ENCODE assay signal across 9 mouse cellular contexts in genomic region chr1:91056416-91056815, GRCm38 (mm10). TPM values are rescaled to one million over a fixed set of nuclear protein-coding genes. Genes with fewer than 3 reads are reported as not detected.
DNase-seq lines count a peak whose midpoint lies in the region; ATAC-seq and TF ChIP-seq lines count a peak whose summit lies in the region.
"Had no signal": no experiment of that assay in that cellular context is flagged by ENCODE, and none has a peak within 500 bp of the region (broad histone marks: within the 10 kb centered on the region; RNA-seq: fewer than 3 reads in every experiment).

No protein-coding gene starts in this region.

- H3K27me3 ChIP-seq in liver, embryonic 13.5 days: peaks cover 20% of the 10 kb centered on the region
- H3K27me3 ChIP-seq in splenic B cell, adult 2 months (ENCODE audit: control insufficient read depth, insufficient read depth, low read length, poor library complexity, severe bottlenecking): no peaks in the 10 kb centered on the region

- 61% methylated on average over 8 of the region's 8 CpGs for WGBS in liver, embryonic 13.5 days (ENCODE audit: insufficient replicate concordance)

- peak overlapping the region; percentile 82 for H3K4me2 ChIP-seq in liver, embryonic 13.5 days

- peak overlapping the region; percentile 27; the same call in 1 of the 2 replicates for H3K9ac ChIP-seq in liver, embryonic 13.5 days

- TF ChIP-seq CTCF in left cerebral cortex, adult 2 months (IDR thresholded peaks at IDR 0.05): no peak

- H3K4me1 ChIP-seq in liver, embryonic 13.5 days (replicated peaks): peaks cover 94% of the 10 kb centered on the region

- peak overlapping the region; percentile 19; the same call in 1 of the 2 replicates for H3K27ac ChIP-seq in left cerebral cortex, adult 2 months
- peak overlapping the region; percentile 75 for H3K27ac ChIP-seq in liver, embryonic 13.5 days

- no peaks in the 10 kb centered on the region for H3K36me3 ChIP-seq in liver, embryonic 13.5 days
- no peaks in the 10 kb centered on the region for H3K36me3 ChIP-seq in splenic B cell, adult 2 months (ENCODE audit: control insufficient read depth, insufficient read depth, low read length, poor library complexity, severe bottlenecking)

- DNase-seq in left cerebral cortex, adult 2 months (ENCODE audit: extremely low spot score in 1 of 2, low spot score in 2 of 2): no peak
- no peak for DNase-seq in left cerebral cortex, postnatal 10 days (ENCODE audit: extremely low spot score in 1 of 2, low spot score in 2 of 2)
- peak; percentile 74 for DNase-seq in adrenal gland, postnatal 14 days
- DNase-seq in liver, embryonic 13.5 days: no peak
- peak; percentile 50 for DNase-seq in splenic B cell, adult 2 months (ENCODE audit: low read depth, low spot score)
- no peak for DNase-seq in left cerebral cortex, adult 9 months (ENCODE audit: low spot score in 2 of 2)
- DNase-seq in right cerebral cortex, postnatal 14 days: no peak
- no peak for DNase-seq in left cerebral cortex, postnatal 36 days (ENCODE audit: low spot score in 2 of 2)
- DNase-seq: gastrocnemius, postnatal 36 days had no signal

- intact Hi-C loops in left cerebral cortex, adult 2 months (cut with DNase I): no loop called here
- intact Hi-C loops in left cerebral cortex, postnatal 10 days (cut with DNase I): no loop called here
- intact Hi-C loops in left cerebral cortex, postnatal 36 days (cut with DNase I): no loop called here

- no peak overlapping the region for H3K4me3 ChIP-seq in left cerebral cortex, adult 2 months
- peak overlapping the region; percentile 12; the same call in 1 of the 2 replicates for H3K4me3 ChIP-seq in liver, embryonic 13.5 days (replicated peaks)

- no peak for ATAC-seq in liver, embryonic 13.5 days (ENCODE audit: low read depth)

- H3K9me3 ChIP-seq in liver, embryonic 13.5 days (replicated peaks): no peaks in the 10 kb centered on the region

RNA-seq across cellular contexts. Expression of gene Lrrfip1, which starts 57.9 kb away (rescaled TPM):
- 10 to 100 TPM; 71.4 to 75.1 TPM for total RNA-seq in left cerebral cortex, adult 2 months (2021)
- total RNA-seq in left cerebral cortex, postnatal 10 days (2021): 10 to 100 TPM; 71.3 to 79.0 TPM
- 49.4 and 61.1 TPM in 2 replicates for total RNA-seq in adrenal gland, postnatal 14 days (2021)
- polyA plus RNA-seq in liver, embryonic 13.5 days (2015; fragmentation: Nextera tagmentation; extraction: Ambion mirVana): 12.9 and 15.9 TPM in 2 replicates
- 10 to 100 TPM; 56.6 to 78.7 TPM for total RNA-seq in left cerebral cortex, postnatal 36 days (2021)

Comparison
In these comparisons a context has a peak if more than half of its experiments do, and no peak if none do; other contexts are left out.
1. DNase-seq: peak in adrenal gland, postnatal 14 days (single experiment) and splenic B cell, adult 2 months (single experiment); none in left cerebral cortex, adult 2 months (0 of 2), left cerebral cortex, postnatal 10 days (0 of 2), liver, embryonic 13.5 days (single experiment), left cerebral cortex, adult 9 months (0 of 2), right cerebral cortex, postnatal 14 days (single experiment) and left cerebral cortex, postnatal 36 days (0 of 2).